Comparison of ENCODE assay signal across 13 mouse cellular contexts in genomic region chr8:123634395-123635131, GRCm38 (mm10). TPM values are rescaled to one million over a fixed set of nuclear protein-coding genes. Genes with fewer than 3 reads are reported as not detected.
DNase-seq lines count a peak whose midpoint lies in the region; ATAC-seq and TF ChIP-seq lines count a peak whose summit lies in the region.
"Had no signal": no experiment of that assay in that cellular context is flagged by ENCODE, and none has a peak within 500 bp of the region (broad histone marks: within the 10 kb centered on the region; RNA-seq: fewer than 3 reads in every experiment).

No protein-coding gene starts in this region.

- H3K9ac ChIP-seq in heart, adult 2 months (ENCODE audit: low read depth, low read length), result no peak overlapping the region
- H3K9ac ChIP-seq in heart, embryonic 12.5 days, result no peak overlapping the region
- H3K9ac ChIP-seq in liver, adult 2 months (ENCODE audit: low read depth, low read length), result no peak overlapping the region
- no peak overlapping the region for H3K9ac ChIP-seq in stomach, embryonic 16.5 days (ENCODE audit: low read length)
- no peak overlapping the region for H3K9ac ChIP-seq in hindbrain, embryonic 12.5 days

- no peaks in the 10 kb centered on the region for H3K36me3 ChIP-seq in heart, adult 2 months (ENCODE audit: control insufficient read depth, insufficient read depth, low read length)
- no peaks in the 10 kb centered on the region for H3K36me3 ChIP-seq in heart, embryonic 12.5 days
- H3K36me3 ChIP-seq in liver, adult 2 months (ENCODE audit: control insufficient read depth, insufficient read depth, low read length), result no peaks in the 10 kb centered on the region
- H3K36me3 ChIP-seq in stomach, embryonic 16.5 days (ENCODE audit: control insufficient read depth, insufficient read depth, low read length), result no peaks in the 10 kb centered on the region
- no peaks in the 10 kb centered on the region for H3K36me3 ChIP-seq in hindbrain, embryonic 12.5 days
- H3K36me3 ChIP-seq: forebrain, embryonic 10.5 days had no signal

- intact Hi-C loops in heart, adult 2 months (cut with DNase I), result no loop called here

- H3K27me3 ChIP-seq in heart, adult 2 months (ENCODE audit: control insufficient read depth, insufficient read depth, low read length), result no peaks in the 10 kb centered on the region
- peaks cover 4% of the 10 kb centered on the region; the same call in 1 of the 2 replicates for H3K27me3 ChIP-seq in heart, embryonic 12.5 days (replicated peaks)
- no peaks in the 10 kb centered on the region for H3K27me3 ChIP-seq in liver, adult 2 months (ENCODE audit: control insufficient read depth, insufficient read depth, low read length)
- H3K27me3 ChIP-seq in stomach, embryonic 16.5 days (ENCODE audit: control insufficient read depth, insufficient read depth, low read length), result peaks cover 5% of the 10 kb centered on the region; the same call in 1 of the 2 replicates
- peaks cover under 1% of the 10 kb centered on the region; the same call in 1 of the 2 replicates for H3K27me3 ChIP-seq in hindbrain, embryonic 12.5 days

- no peak for DNase-seq in heart, adult 2 months
- DNase-seq in liver, adult 2 months (ENCODE audit: extremely low read depth, low read depth, low spot score), result peak; percentile 31
- no peak for DNase-seq in liver
- DNase-seq in NIH3T3 (ENCODE audit: low read depth), result peak; percentile 67
- no peak for DNase-seq in thymus, postnatal 10 days (ENCODE audit: low spot score in 2 of 2)
- DNase-seq: layer of hippocampus, adult 9-11 months; lung, postnatal 10 days; thymus, adult 2 months had no signal

- peak overlapping the region; percentile 28 for H3K27ac ChIP-seq in heart, adult 2 months
- H3K27ac ChIP-seq in heart, embryonic 12.5 days (ENCODE audit: poor library complexity, severe bottlenecking), result no peak overlapping the region
- H3K27ac ChIP-seq in liver, adult 2 months (replicated peaks; ENCODE audit: insufficient read depth, low read depth, low read length), result no peak overlapping the region
- peak overlapping the region; percentile 4; the same call in 1 of the 2 replicates for H3K27ac ChIP-seq in stomach, embryonic 16.5 days (ENCODE audit: low read length)
- H3K27ac ChIP-seq in hindbrain, embryonic 12.5 days, result no peak overlapping the region
- H3K27ac ChIP-seq: forebrain, embryonic 10.5 days had no signal

- no peaks in the 10 kb centered on the region for H3K79me2 ChIP-seq in heart, adult 2 months (replicated peaks; ENCODE audit: control insufficient read depth, insufficient read depth, low read length)
- no peaks in the 10 kb centered on the region for H3K79me2 ChIP-seq in liver, adult 2 months (ENCODE audit: control insufficient read depth, insufficient read depth, low read length)

- peak; percentile 29; the same call in 1 of the 2 replicates for TF ChIP-seq CTCF in heart, adult 2 months (IDR thresholded peaks at IDR 0.05)
- no peak for TF ChIP-seq CTCF in liver, adult 2 months (IDR thresholded peaks at IDR 0.05; ENCODE audit: low read depth, low read length)

- TF ChIP-seq POLR2A in heart, adult 2 months (IDR thresholded peaks at IDR 0.05; ENCODE audit: insufficient read depth, low read depth, low read length), result no peak
- no peak for TF ChIP-seq POLR2A in liver, adult 2 months (IDR thresholded peaks at IDR 0.05; ENCODE audit: extremely low read depth, insufficient read depth, low read length)

- 21% methylated on average over 3 of the region's 3 CpGs for WGBS in heart, adult 2 months
- WGBS in heart, embryonic 12.5 days, result 28% methylated on average over 3 of the region's 3 CpGs
- WGBS in liver, adult 2 months, result 18% methylated on average over 3 of the region's 3 CpGs
- 21% methylated on average over 3 of the region's 3 CpGs for WGBS in stomach, embryonic 16.5 days
- 56% methylated on average over 3 of the region's 3 CpGs for WGBS in hindbrain, embryonic 12.5 days

- H3K4me1 ChIP-seq in heart, adult 2 months (ENCODE audit: control insufficient read depth, insufficient read depth, low read length), result no peaks in the 10 kb centered on the region
- peaks cover 4% of the 10 kb centered on the region; the same call in 1 of the 2 replicates for H3K4me1 ChIP-seq in heart, embryonic 12.5 days (replicated peaks)
- no peaks in the 10 kb centered on the region for H3K4me1 ChIP-seq in liver, adult 2 months (ENCODE audit: control insufficient read depth, insufficient read depth, low read length)
- peaks cover 8% of the 10 kb centered on the region; the same call in 1 of the 2 replicates for H3K4me1 ChIP-seq in stomach, embryonic 16.5 days (ENCODE audit: control insufficient read depth, insufficient read depth, low read length)
- no peaks in the 10 kb centered on the region for H3K4me1 ChIP-seq in hindbrain, embryonic 12.5 days

- H3K4me3 ChIP-seq in heart, adult 2 months, result no peak overlapping the region
- H3K4me3 ChIP-seq in heart, embryonic 12.5 days, result no peak overlapping the region
- H3K4me3 ChIP-seq in liver, adult 2 months (ENCODE audit: insufficient read depth, low read depth, low read length), result no peak overlapping the region
- H3K4me3 ChIP-seq in stomach, embryonic 16.5 days (replicated peaks; ENCODE audit: low read length), result no peak overlapping the region
- no peak overlapping the region for H3K4me3 ChIP-seq in hindbrain, embryonic 12.5 days
- H3K4me3 ChIP-seq: forebrain, embryonic 10.5 days had no signal

- H3K4me2 ChIP-seq in heart, embryonic 12.5 days, result no peak overlapping the region
- H3K4me2 ChIP-seq in stomach, embryonic 16.5 days (ENCODE audit: low read depth, low read length), result no peak overlapping the region
- H3K4me2 ChIP-seq in hindbrain, embryonic 12.5 days (replicated peaks), result no peak overlapping the region

- TF ChIP-seq EP300 in heart, adult 2 months (IDR thresholded peaks at IDR 0.05; ENCODE audit: insufficient read depth, low read depth, low read length), result no peak

- no peak for ATAC-seq in heart, embryonic 12.5 days (ENCODE audit: insufficient number of reproducible peaks, low FRiP score)
- no peak for ATAC-seq in stomach, embryonic 16.5 days (ENCODE audit: insufficient read depth, low FRiP score)
- ATAC-seq in hindbrain, embryonic 12.5 days (ENCODE audit: low FRiP score), result no peak
- ATAC-seq: activated CD4-positive, CD25-positive, alpha-beta regulatory T cell, adult 4 months had no signal

- H3K9me3 ChIP-seq in heart, embryonic 12.5 days (replicated peaks), result no peaks in the 10 kb centered on the region
- no peaks in the 10 kb centered on the region for H3K9me3 ChIP-seq in stomach, embryonic 16.5 days (replicated peaks; ENCODE audit: control insufficient read depth, low read length)
- H3K9me3 ChIP-seq in hindbrain, embryonic 12.5 days (replicated peaks), result 0 out of 2 replicates have a peak, but pooled peaks cover under 1% of the 10 kb centered on the region
- H3K9me3 ChIP-seq: forebrain, embryonic 10.5 days had no signal

RNA-seq across cellular contexts. Expression of gene Rhou, which starts 19.2 kb away (rescaled TPM):
- total RNA-seq in heart, adult 2 months (2021), result 1 to 10 TPM; 5.5 to 5.8 TPM
- 4.1 and 5.1 TPM in 2 replicates for polyA plus RNA-seq in heart, adult 2 months (2012; rRNA removed)
- 10.7 and 13.4 TPM in 2 replicates for polyA plus RNA-seq in heart, embryonic 12.5 days (2016; fragmentation: Nextera tagmentation; extraction: Ambion mirVana)
- 25.6 and 41.1 TPM in 2 replicates for total RNA-seq in liver, adult 2 months (2014; rRNA removed)
- 34.1 and 38.6 TPM in 2 replicates for polyA plus RNA-seq in liver, adult 2 months (2012; rRNA removed)
- 7.8 and 8.7 TPM in 2 replicates for polyA plus RNA-seq in stomach, embryonic 16.5 days (2015; fragmentation: Nextera tagmentation; extraction: Ambion mirVana)
- 11.2 and 11.6 TPM in 2 replicates for polyA plus RNA-seq in hindbrain, embryonic 12.5 days (2016; fragmentation: Nextera tagmentation; extraction: Ambion mirVana)
- polyA plus RNA-seq: activated CD4-positive, CD25-positive, alpha-beta regulatory T cell, adult 4 months had no signal

Comparison
In these comparisons a context has a peak if more than half of its experiments do, and no peak if none do; other contexts are left out.
1. DNase-seq: peak in liver, adult 2 months (single experiment) and NIH3T3 (single experiment); none in heart, adult 2 months (0 of 2), liver (single experiment) and thymus, postnatal 10 days (0 of 2).
2. H3K27ac ChIP-seq: peak in heart, adult 2 months (single experiment) and stomach, embryonic 16.5 days (single experiment); none in heart, embryonic 12.5 days (single experiment), liver, adult 2 months (single experiment) and hindbrain, embryonic 12.5 days (single experiment).